Mouse (Mus musculus) small intestine, adult 2 months (tissue): ENCODE results near the gene Npr2.

ENCODE experiments used
- CTCF ChIP-seq: fragments of 200-500 bp; IDR thresholded peaks from 2 replicates; pipeline ENCODE4 v1.5.1; 2012; ENCODE audit warnings: low read depth, mild to moderate bottlenecking, control low read depth, inconsistent platforms, low read length, moderate library complexity, mixed read lengths; ENCODE audit not compliant: insufficient replicate concordance, insufficient read length; ENCODE audit errors: extremely low read depth
- POLR2A ChIP-seq: fragments of 200-500 bp; IDR thresholded peaks from 2 replicates; pipeline ENCODE4 v1.6.1; 2012; ENCODE audit warnings: low read depth, mild to moderate bottlenecking, control low read depth, inconsistent platforms, low read length, moderate library complexity

DNA sequence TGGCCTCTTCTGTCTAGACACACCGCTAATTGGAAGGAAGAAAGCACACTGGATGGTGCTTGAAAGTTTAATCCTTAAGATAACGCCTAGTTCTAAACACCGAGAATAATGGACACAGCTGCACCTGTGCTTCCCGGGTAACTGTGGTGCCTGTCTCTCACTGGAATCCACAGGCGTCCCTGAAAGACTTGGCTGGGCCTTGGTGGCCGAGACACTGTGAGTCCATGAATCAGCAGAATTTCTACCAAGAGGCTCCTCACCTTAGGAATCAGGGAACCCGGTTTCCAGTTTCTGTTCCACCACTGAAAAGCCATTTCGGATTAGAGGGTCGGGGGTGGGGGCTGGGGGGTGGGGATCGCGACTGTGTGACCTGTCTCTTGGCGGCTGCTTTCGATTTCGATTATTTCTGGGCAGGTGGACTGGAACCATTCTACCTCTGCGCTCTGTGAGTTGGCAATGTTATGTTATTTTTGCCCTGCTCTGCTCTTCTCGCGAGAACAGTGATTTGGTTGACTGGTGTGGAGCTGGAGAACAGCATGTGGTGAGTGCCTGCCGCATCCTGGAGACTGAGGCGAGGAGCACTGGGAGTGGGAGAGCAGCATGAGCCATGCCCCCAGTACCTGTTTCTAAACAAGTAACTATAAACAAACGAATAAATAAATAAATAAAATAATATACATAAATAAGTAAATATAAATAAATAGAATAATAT lies 2.5 kb upstream of the Npr2 start:
- TF ChIP-seq POLR2A (no peak), CTCF (no peak)
